Mouse (Mus musculus) cerebellum, adult 2 months (tissue): ENCODE measurements around the gene Ulk4.

Source experiments
- CTCF ChIP-seq: fragments of 200-500 bp; IDR thresholded peaks from 2 replicates; pipeline ENCODE4 v1.5.1; 2011; ENCODE audit warnings: low read depth, mild to moderate bottlenecking, control low read depth, low read length, moderate library complexity, borderline replicate concordance; ENCODE audit not compliant: insufficient read depth
- POLR2A ChIP-seq: fragments of 200-500 bp; IDR thresholded peaks from 2 replicates; pipeline ENCODE4 v1.6.1; 2011; ENCODE audit warnings: low read length, control low read depth, borderline replicate concordance; ENCODE audit not compliant: insufficient read depth

- no peak for TF ChIP-seq POLR2A
- no peak for TF ChIP-seq CTCF
These were observed 275.1 kb downstream of the Ulk4 start for GRCm38 (mm10) chr9:121001681-121002540.
